Mouse (Mus musculus) megakaryocyte, embryonic 14.5 days (primary cell): ENCODE data around the gene Sv2c. TPM values are rescaled to one million over a fixed set of nuclear protein-coding genes. Genes with fewer than 3 reads are reported as not detected.
A peak's percentile ranks its signal among the peaks of the same experiment; 100 is the strongest.

ENCODE experiments used
- H3K27me3 ChIP-seq: replicated peaks from 2 replicates; pipeline ENCODE3; 2012; ENCODE audit warnings: inconsistent platforms
- H3K36me3 ChIP-seq: replicated peaks from 2 replicates; pipeline ENCODE3; 2012; ENCODE audit warnings: low read length, inconsistent platforms, mixed read lengths
- H3K4me1 ChIP-seq: 2 replicates; pipeline ENCODE4 v1.6.1; 2012; ENCODE audit warnings: inconsistent platforms
- H3K4me3 ChIP-seq: replicated peaks from 2 replicates; pipeline ENCODE3; 2012; ENCODE audit warnings: moderate library complexity, mild to moderate bottlenecking, inconsistent platforms
- H3K9me3 ChIP-seq: 2 replicates; pipeline ENCODE4 v1.6.1; 2012; ENCODE audit warnings: inconsistent platforms
- FLI1 ChIP-seq: IDR thresholded peaks from 2 replicates; pipeline ENCODE4 v1.6.1; 2012; ENCODE audit warnings: low read length, inconsistent platforms, mixed read lengths
- GATA1 ChIP-seq: IDR thresholded peaks from 3 replicates; pipeline ENCODE4 v1.6.1; 2012; ENCODE audit warnings: mixed read lengths, low read length, inconsistent platforms, borderline replicate concordance
- polyA plus RNA-seq: library from polyadenylated mRNA; stranded (reverse); fragments of >175 nt; gene quantifications from 2 replicates; pipeline ENCODE4 v1.2.3, GENCODE M21; 2012; ENCODE audit warnings: low replicate concordance; ENCODE audit not compliant: insufficient read depth

Sv2c gene
- polyA plus RNA-seq, 1 experiment: not detected

- Histone ChIP-seq H3K4me1 (peaks cover 9% of the 10 kb centered on the region), H3K9me3 (no peaks in the 10 kb centered on the region), H3K27me3 (peaks cover 16% of the 10 kb centered on the region), H3K36me3 (no peaks in the 10 kb centered on the region), H3K4me3 (no peak overlapping the region)
- TF ChIP-seq FLI1 (no peak), GATA1 (no peak)
These were observed 123.4 kb downstream of the Sv2c start for GRCm38 (mm10) chr13:96008975-96009374.

GRCm38 (mm10) chr13:96008154-96008553, 124.2 kb downstream of the Sv2c start:
- Histone ChIP-seq H3K4me3 (no peak overlapping the region), H3K36me3 (no peaks in the 10 kb centered on the region), H3K27me3 (peaks cover 22% of the 10 kb centered on the region), H3K9me3 (no peaks in the 10 kb centered on the region), H3K4me1 (peaks cover 9% of the 10 kb centered on the region)
- TF ChIP-seq GATA1 (no peak), FLI1 (no peak)

GRCm38 (mm10) chr13:96003539-96003938, 128.8 kb downstream of the Sv2c start:
- no peaks in the 10 kb centered on the region for H3K36me3 ChIP-seq
- H3K27me3 ChIP-seq: peaks cover 19% of the 10 kb centered on the region
- no peaks in the 10 kb centered on the region for H3K9me3 ChIP-seq
- no peak overlapping the region for H3K4me3 ChIP-seq
- no peak for TF ChIP-seq GATA1
- TF ChIP-seq FLI1: no peak
- peaks cover 3% of the 10 kb centered on the region; the same call in 1 of the 2 replicates for H3K4me1 ChIP-seq

- H3K9me3 ChIP-seq: no peaks in the 10 kb centered on the region
These were observed 129.9 kb downstream of the Sv2c start for GRCm38 (mm10) chr13:96002475-96002874.

GRCm38 (mm10) chr13:95999396-95999795, 133.0 kb downstream of the Sv2c start:
- peaks cover 3% of the 10 kb centered on the region; the same call in 1 of the 2 replicates for H3K4me1 ChIP-seq
- peaks cover 15% of the 10 kb centered on the region for H3K27me3 ChIP-seq
- H3K4me3 ChIP-seq: no peak overlapping the region
- H3K36me3 ChIP-seq: no peaks in the 10 kb centered on the region
- TF ChIP-seq GATA1 (no peak), FLI1 (no peak)
- peaks cover 3% of the 10 kb centered on the region; the same call in 1 of the 2 replicates for H3K9me3 ChIP-seq

More at GRCm38 (mm10) chr13:96002475-96002874, 129.9 kb downstream of the Sv2c start:
- no peaks in the 10 kb centered on the region for H3K36me3 ChIP-seq
- no peak for TF ChIP-seq GATA1
- TF ChIP-seq FLI1: no peak
- peaks cover 19% of the 10 kb centered on the region for H3K27me3 ChIP-seq
- H3K4me3 ChIP-seq: no peak overlapping the region
- H3K4me1 ChIP-seq: peaks cover 3% of the 10 kb centered on the region; the same call in 1 of the 2 replicates

GRCm38 (mm10) chr13:95997294-95997693, 135.1 kb downstream of the Sv2c start:
- TF ChIP-seq GATA1: no peak
- TF ChIP-seq FLI1: no peak
- peaks cover 3% of the 10 kb centered on the region; the same call in 1 of the 2 replicates for H3K9me3 ChIP-seq
- H3K27me3 ChIP-seq: peaks cover 4% of the 10 kb centered on the region
- no peaks in the 10 kb centered on the region for H3K36me3 ChIP-seq
- H3K4me1 ChIP-seq: 0 out of 2 replicates have a peak, but pooled peaks cover 3% of the 10 kb centered on the region
- no peak overlapping the region for H3K4me3 ChIP-seq

GRCm38 (mm10) chr13:95994705-95995703, 137.4 kb downstream of the Sv2c start:
- no peak overlapping the region for H3K4me3 ChIP-seq
- H3K27me3 ChIP-seq: peaks cover 6% of the 10 kb centered on the region
- TF ChIP-seq GATA1 (no peak), FLI1 (no peak)
- H3K36me3 ChIP-seq: no peaks in the 10 kb centered on the region
- no peaks in the 10 kb centered on the region; the same call in 1 of the 2 replicates for H3K4me1 ChIP-seq
- peaks cover 3% of the 10 kb centered on the region; the same call in 1 of the 2 replicates for H3K9me3 ChIP-seq

- H3K27me3 ChIP-seq: peaks cover 6% of the 10 kb centered on the region
- no peaks in the 10 kb centered on the region for H3K9me3 ChIP-seq
- H3K36me3 ChIP-seq: no peaks in the 10 kb centered on the region
- peaks cover 38% of the 10 kb centered on the region for H3K4me1 ChIP-seq
- TF ChIP-seq GATA1: no peak
- TF ChIP-seq FLI1: no peak
- peak overlapping the region; percentile 23 for H3K4me3 ChIP-seq
These were observed 144.2 kb downstream of the Sv2c start for GRCm38 (mm10) chr13:95988181-95988580.

- Histone ChIP-seq H3K36me3 (no peaks in the 10 kb centered on the region), H3K9me3 (no peaks in the 10 kb centered on the region), H3K4me1 (peaks cover 49% of the 10 kb centered on the region), H3K27me3 (peaks cover 8% of the 10 kb centered on the region), H3K4me3 (no peak overlapping the region)
- TF ChIP-seq GATA1: no peak
- TF ChIP-seq FLI1: no peak
These were observed 145.2 kb downstream of the Sv2c start for GRCm38 (mm10) chr13:95987147-95987546.

- no peaks in the 10 kb centered on the region for H3K36me3 ChIP-seq
- H3K4me3 ChIP-seq: no peak overlapping the region
- H3K9me3 ChIP-seq: no peaks in the 10 kb centered on the region
- peaks cover 8% of the 10 kb centered on the region for H3K27me3 ChIP-seq
- peaks cover 50% of the 10 kb centered on the region for H3K4me1 ChIP-seq
- TF ChIP-seq FLI1 (no peak), GATA1 (no peak)
These were observed 146.0 kb downstream of the Sv2c start for GRCm38 (mm10) chr13:95986375-95986774.
